Mouse (Mus musculus): ENCODE data around the gene Pitx1.

Gene Pitx1

DNA sequence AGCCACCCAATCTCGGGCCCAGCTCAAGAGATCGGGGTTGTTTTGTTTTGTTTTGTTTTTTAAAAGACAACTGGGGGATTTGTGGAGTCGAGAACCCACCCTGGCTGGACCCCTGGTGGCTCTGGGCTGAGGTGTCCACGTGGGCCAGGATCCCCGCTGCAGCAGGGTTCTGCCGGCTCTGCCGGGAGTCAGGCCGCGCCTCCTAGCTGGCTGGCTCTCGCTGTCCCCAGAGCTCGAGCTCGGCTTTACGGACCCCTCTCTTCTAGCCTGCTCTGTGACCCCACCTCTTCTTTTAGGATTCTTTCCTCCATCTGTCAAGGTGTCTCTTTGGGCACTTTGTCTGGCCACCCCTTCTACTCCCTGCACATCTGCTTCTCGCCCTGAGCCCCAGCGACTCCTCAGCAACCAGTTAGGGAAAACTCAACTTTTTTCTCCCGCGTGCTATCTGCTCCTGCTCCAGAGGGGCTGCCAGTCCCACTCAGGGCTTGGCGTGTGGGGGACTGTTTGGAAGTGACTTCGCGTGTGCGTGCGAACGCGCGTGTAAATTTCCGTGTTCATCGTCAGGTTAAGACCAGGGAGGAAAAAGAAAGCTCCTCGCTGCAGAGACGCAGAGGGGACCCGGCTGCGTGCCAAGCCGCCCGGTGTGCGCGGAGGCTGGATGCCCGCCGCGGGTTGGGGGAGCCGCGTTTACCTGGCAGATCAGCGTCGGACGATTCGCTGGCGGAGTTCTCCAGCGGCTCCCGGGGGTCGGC, 5.7 kb downstream of the Pitx1 start:
- DNase-seq, result no peak

DNA sequence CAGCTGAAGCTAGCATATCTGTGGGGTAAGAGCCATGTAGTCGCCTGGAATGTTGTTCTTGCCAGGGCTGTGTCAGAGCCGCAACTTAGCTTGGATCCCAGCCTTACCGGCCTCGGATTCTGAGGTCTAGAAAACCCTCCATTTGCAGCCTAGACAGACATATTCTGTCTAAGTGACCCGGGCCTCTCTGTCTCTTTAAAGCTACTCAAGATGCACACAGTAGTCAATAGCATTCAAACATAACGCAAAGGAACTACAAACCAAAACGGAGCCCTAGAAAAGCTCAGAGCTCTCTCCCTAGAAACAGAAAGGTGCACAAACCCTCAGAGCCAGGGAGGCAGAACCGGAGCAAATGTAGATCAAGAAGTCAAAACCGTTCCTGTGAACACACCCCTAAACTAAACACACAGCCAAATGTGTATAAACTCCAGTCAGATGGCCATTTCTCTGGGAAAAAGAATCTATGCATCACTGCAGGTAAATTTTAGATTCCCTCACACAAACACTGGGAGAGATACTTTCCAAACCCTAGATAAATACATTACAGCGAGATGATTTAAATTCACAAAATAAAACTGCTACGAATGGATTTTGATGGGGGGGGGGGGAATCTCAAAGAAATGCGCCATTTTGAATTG, 6.9 kb downstream of the Pitx1 start:
- no peak for DNase-seq

DNA sequence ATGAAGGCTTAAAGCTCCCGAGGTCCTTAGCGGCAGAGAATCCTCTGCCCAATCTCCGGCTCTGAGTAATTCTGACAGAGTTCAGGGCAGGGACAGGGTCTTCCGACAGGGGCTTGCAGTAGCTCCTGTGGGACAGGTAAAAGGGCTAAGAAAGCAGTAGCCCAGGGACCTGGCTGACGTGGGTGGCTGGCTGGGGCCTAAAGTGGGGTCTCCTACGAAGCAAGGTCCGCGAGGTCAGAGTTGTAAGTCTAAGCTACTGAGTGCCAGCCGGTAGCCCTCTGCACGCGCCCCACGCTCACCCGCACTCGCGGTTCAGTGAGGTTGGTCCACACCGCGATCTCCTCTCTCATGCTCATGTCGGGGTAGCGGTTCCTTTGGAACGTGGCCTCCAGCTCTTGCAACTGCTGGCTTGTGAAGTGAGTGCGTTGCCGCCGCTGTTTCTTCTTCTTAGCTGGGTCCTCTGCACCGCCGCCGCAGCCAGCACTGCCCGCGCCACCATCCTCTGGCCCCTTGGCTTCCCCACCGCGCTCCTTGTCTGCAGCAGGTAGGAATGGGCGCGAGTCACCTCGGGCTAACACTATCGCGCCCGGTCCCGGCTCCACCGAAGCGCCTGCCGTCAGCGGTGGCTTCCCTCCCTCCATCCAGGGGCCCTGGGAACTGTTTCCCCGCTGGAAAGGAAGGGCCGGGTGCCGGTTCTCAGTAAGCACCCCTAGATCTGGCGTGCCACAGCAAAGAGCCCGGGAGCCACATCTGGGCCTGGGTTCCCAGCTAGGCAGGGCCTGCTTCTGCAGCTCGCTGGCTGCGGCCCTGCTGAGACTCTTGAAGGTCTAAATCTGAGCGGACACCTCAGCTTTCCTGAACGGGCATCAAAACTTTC, 7.6 kb downstream of the Pitx1 start:
- no peak for DNase-seq

DNA sequence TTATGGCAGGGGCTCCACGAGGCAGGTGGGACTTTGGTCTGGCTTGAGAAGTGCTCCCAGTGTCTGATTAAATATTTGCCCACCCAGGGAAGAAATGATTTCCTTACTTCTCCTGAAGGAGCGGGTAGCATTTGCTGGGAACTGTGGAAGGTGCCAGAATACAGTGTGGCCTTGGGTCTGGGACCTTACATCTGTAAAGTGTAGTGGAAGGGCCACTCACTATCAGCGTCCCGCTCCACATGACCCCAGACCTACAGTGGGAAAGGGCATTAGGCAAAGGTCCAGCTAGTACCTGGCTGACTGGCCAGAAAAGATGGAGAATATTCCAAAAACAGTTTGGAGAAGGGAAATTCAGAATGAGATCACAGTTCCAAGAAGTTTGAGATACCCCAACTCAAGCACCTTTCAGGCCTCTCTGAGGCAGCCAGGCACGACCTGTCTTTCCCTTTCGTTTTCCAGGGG, 8.3 kb downstream of the Pitx1 start:
- DNase-seq, result no peak

DNA sequence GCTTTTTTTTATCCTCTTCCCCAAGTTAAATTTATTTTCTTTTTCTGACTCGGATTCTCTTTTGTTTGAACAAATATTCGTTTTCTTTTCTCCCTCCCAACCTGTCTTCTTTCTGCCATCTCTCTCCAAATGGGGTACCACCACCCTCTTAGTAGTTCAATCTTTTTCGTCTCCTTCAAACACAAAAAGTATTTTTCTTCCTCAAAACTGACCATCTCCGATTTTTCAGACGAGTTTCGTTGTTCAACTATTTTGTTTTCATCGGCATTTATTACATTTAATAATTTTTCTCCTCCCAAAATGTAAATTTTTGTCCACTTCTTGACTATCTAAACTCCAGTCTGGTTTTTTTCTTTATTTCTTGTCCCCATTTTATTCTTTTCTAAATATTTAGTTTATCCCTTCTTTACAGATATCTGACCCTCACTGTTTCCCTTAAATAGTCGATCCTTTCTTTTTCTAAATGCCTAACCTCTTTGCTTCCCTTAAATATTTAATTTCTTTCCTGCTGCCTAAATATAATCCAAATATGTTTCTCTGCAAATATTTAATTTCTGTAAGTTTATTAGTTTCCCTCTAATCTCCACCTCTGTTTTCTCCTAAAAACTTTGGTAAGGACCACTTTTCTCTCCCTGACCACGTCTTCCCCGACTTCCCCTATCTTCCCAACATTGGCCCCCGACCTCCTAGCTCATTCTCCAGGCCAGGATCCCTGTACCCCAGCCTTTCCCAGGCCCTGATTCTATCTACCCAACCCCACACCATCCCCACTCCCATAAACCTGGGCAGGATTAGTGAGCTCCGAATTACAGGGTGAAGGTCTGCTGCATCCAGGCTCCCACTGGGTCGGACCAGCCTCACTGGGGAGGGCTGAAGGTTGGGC, 9.0 kb downstream of the Pitx1 start:
- no peak for DNase-seq

DNA sequence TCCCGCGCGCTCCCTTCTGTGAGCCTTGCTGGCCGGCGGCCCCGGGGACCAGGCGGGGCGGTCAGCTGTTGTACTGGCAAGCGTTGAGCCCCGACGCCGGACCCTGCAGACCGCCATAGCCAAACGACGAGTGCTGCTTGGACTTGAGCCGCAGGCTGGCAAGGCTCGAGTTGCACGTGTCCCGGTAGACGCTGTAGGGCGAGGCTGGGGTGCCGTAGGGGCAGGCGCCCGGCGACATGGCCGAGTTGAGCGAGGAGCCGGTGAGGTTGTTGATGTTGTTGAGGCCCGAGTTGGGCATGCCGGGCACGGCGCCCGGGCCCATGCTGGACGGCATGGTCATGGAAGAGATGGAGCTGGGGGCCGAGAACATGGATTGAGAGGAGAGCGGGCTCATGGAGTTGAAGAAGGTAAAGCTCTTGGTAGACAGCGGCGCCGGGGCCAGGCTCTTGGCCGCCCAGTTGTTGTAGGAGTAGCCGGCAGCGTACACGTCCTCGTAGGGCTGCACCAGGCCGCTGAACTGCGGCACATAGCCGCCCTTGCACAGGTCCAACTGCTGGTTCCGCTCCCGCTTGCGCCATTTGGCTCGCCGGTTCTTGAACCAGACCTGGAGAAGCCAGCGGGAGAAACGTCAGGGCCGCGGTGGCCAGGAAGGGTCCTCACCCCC, 9.9 kb downstream of the Pitx1 start:
- DNase-seq, result no peak

DNA sequence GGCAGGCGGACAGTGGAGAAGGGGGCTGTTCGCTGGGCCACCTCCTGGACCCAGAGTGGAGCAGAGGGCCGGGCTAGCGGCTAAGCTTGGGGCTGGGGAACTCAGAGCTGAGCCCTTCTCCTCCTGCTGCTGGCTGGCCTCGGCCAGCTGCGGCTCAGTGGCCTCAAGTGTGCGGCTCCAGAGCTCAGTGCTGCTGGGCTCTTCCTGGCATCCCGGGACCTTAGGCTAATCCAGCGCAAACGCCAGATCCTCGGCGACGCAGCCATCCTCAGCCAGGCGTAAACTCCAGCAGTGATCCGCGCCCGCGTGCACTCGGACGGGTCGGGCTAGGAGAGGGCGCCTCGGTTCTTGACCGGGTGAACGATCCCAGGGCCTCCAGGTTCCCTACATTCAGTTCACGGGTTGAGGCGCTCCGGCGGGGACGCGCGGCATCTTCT, 10.7 kb downstream of the Pitx1 start:
- no peak for DNase-seq

DNA sequence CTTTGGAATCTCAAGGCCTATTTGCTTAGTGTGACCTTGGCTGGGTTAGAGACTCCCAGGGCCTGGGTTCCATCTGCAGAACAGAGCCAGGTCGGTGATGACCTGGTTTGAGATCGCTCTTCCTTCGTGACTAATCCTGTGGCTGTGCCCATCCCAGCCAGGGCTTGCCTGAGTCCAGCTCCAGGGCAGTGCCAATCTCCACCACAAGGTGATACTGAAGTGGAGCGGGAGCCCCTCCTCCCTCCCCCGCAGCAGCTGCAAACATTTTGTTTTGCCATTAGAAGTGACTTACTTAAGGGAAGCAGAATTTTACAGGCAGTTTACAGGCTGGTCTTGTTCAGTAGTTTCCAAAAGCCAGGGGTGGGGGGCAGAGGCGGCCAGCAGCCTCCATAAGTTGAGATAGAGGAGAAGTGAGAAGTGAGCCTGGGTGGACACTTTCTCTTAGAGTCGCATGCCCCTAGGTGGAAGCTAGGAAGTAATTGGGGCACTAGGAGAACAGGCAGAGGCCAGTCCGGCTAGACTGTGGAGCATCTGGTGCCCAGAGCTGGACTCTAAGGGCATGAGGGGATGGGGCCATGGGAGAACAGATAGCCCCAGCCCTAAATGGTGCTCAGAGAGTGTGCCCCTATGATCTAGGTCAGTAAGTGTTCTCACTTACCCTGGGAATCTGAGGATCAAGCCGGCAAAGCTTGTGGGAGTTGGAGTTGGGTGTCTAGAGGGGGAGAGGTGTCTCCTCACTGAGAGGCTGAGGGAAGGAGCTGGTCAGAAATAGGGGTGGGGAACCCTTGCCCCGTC, 11.6 kb downstream of the Pitx1 start:
- no peak for DNase-seq

DNA sequence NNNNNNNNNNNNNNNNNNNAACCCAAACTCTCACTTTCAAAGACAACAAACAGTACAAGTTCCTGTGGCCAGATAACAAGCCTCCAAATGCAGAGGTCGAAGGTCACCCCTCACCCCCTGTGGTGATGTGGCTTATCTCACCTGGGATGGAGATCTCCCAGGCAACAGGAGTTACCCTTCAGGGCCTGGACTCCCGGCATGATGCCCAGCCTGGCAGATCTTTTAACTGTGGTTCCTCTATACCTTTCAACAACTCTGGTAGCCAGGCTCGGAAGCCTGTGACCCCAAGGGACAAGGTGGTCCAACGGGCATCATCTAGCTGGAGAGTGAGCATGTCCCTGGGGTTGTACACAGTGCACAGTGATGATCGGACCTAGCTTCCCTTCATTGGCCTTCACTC, 13.5 kb downstream of the Pitx1 start:
- no peak for DNase-seq

DNA sequence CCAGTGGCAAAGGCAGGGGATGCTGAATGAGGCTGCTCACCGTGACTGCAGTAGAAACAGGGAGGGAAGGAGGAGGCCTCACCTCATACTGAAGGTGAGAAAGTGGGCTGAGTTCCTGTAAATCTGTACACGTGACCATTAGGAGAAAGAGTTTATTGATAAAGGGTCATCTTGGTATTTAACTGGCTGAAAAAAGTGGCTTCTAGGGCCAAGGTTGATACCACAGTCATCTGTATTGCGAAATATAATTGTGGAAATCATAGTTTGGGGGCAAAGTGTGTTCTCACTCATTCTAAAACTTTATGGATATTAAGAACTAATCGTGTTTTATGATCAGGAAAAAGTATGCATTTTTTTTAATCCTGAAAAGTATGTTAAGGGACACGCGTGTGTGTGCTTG, 21.2 kb downstream of the Pitx1 start:
- DNase-seq, result no peak

DNA sequence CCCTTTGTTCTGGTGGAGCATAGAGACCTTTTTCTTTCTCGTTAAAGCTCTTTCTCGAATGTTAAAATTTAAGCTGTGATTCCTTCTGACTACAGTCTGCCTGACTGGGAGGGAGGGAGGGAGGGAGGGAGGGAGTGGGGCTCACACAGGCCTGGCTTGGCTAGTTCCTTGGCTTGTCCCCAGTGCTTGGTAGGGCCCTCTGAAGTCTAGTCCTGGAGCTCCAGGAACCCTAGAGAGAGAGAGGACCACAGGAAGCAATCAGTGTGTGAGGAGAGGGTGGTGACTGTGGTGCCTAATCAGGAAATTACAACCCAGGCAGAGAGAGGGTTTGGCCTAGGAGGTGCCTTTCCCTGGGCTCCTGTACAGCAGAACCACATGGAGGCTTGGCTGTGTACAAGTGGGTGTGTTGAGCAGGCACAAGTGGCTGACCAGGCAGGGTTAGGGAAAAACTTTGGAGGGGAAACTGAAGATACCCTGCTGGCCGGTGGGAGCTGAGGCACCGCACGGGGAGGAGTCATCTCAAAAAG, 22.4 kb downstream of the Pitx1 start:
- DNase-seq, result no peak

DNA sequence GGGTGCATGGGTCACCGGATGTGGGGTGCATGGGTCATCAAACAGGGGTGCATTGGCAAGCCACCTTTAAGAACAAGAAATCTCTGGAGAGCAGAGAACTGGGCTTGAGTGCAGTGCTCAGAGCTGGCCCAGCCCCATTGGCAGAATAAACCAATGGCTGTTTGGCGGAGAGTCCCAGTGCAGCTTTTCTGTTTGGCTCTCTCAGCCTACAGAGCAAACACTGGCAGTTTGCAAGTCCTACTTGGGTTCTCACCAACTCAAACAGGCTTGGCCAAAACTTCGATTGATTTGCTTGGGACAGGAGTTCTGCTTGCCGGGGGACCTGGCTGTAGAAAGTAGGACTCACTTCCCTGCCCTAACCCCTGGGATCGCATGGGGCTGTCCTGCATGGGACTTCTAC, 25.0 kb downstream of the Pitx1 start:
- no peak for DNase-seq

DNA sequence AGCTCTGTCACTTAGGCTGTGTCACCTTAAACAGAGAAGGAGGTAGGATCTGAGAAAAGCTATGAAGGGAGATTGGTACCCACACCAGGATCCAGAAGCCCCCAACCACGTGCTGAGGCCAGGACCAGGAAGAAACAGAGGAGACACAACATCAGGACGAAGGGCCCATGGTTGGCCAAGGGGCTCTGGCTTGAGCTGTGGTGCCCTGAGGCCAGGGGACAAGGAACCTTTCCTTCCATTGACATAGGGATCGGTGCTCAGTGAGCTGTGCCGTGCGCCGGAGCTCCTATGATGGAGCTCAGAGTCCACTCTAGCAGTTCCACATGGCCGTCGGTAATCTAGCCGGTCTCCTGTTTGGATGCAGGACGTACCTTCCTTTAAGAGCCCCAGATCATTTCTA, 26.3 kb downstream of the Pitx1 start:
- DNase-seq, result no peak

DNA sequence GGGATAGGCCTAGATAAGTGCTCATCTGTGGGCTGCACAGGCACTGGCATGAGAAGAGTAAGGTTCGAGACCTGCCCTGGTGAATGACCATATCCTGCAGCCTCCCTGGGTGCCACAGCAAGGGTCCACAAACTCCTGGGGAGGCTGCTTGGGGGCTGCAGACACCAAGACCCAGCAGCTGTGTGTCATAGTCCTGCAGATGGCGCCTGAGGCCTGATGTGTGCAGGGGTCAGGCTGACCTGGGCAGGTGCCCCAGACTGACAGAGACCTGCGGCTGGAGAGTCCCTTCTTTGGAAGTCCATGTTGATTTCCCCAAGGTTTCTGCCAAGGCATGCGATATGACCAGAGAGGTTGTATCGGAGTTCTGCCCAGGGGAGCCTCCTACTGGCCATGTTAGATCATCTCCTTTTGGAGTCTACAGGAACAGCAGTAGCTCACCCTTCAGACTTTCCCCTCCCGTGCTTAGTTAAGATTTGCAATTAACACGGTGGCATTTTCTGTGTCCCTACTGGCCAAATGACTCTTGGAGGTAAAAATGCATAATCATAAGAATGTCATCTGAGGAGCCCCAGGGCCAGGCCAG, 26.9 kb downstream of the Pitx1 start:
- DNase-seq, result no peak

DNA sequence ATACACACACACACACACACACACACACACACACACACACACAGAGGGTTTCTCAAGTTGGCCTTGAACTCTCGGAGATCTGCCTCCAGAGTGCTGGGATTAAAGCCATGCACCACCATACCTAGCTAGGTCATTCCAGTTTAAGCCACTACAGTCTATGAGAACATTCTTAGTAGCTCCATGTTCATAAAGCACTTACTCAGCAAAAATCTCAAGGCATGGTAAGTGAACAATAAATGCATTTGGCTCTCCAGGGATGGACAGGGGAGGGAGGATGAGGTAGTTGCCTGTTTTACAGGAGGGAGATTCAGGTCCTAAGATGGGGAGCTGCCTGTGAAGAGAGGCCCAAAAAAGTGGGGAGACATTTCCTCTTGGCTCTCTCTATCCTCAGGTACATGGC, 32.0 kb downstream of the Pitx1 start:
- DNase-seq, result no peak

DNA sequence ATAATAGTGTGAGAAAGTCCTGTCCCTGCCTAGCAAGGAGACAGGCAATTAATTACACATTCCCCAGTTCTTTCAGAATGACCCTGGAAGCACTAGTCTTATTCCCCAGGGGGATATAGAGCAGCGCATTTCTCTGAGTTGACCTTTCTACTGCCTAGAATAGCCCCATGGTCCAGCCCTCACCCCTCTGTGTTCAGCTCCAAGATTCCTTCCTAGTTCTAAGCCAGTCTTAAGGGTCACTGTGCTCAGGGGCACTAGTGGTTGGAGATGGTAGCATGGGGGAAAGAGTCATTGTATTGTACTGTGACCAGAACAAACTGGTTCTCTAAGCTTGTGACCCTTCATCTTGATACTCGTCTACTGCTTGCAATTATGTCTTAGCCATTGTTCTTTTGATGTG, 34.7 kb downstream of the Pitx1 start:
- no peak for DNase-seq

DNA sequence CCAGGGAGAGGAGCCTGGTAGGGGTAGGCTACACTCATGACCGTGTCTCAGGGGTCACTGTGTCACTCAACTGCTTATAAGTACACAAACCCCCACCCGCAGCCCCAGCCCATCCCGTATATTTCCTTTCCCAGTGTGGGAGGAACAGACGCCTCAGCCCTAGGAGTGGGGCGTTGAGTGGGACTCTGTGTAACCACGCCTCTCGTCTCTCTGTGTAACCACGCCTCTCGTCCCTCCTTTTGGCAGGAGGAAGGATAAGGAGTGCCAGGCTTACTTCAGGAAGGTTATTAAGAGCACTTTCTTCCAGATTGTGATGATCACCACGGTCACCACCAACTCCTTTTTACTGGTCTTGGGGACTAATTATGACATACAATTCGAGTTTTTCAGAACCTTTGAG, 49.9 kb downstream of the Pitx1 start:
- DNase-seq, result no peak

DNA sequence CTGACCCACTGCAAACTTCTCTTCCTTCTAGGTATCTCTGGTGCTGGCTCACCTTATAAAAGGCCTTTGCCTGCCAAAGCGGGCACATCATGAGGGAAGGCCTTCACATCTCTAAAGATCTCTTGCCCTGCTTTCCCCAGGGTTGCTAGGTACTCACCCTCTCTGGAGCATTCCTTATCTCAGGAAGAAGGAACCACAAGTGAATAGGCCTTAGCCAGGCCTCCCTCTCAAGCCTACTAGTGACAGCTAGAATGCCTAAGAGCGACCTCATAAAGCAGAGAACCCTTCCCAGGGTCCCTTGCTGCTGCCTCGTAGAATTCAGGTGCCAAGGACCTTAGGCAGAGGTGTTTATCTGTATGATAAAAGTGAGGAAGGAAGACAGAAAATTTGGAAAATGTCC, 51.7 kb downstream of the Pitx1 start, which contains the start of gene Catsper3:
TSS of gene Catsper3 (plus strand) at position 301 of the 400 bp plus-strand sequence.
- DNase-seq, result no peak

DNA sequence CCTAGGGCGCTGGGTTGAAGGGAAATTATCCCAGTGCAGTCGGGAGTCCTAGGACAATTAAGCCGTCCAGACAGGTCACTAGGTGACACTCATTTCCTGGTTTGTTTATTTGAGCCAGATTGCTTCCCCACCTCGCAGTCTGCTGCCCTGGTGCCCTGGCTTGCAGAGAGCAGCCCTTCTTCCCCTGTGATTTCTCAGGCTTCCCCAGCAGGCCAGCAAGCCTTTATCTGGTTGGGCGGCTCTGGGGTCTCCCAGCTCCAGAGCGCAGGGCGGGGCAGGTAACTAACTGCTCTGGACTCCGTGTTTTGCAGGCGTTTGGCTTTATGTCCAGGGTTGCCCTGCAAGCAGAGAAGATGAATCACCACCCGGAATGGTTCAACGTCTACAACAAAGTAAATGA, 60.9 kb downstream of the Pitx1 start:
- no peak for DNase-seq

Data from thymus, adult 18-20 months (tissue).